Mouse (Mus musculus) 416B (cell line): ENCODE measurements around the gene Lhfpl4.
A peak's percentile ranks its signal among the peaks of the same experiment; 100 is the strongest.

Experiments used
- DNase-seq: peaks from one replicate; pipeline ENCODE4 v3.0.0; 2011; ENCODE audit warnings: low read depth

Lhfpl4 gene

GRCm38 (mm10) chr6:113168316-113168975 lies 26.7 kb downstream of the Lhfpl4 start:
- DNase-seq = no peak

GRCm38 (mm10) chr6:113166661-113167251 lies 28.4 kb downstream of the Lhfpl4 start:
- DNase-seq = peak; percentile 95

- no peak for DNase-seq
Measured at GRCm38 (mm10) chr6:113163513-113163912, 31.7 kb downstream of the Lhfpl4 start.

GRCm38 (mm10) chr6:113161982-113162381 lies 33.2 kb downstream of the Lhfpl4 start:
- DNase-seq = no peak

- DNase-seq = no peak
Measured at GRCm38 (mm10) chr6:113160106-113160505, 35.1 kb downstream of the Lhfpl4 start.

GRCm38 (mm10) chr6:113156064-113156463 lies 39.1 kb downstream of the Lhfpl4 start:
- DNase-seq = no peak

- no peak for DNase-seq
Measured at GRCm38 (mm10) chr6:113154886-113155285, 40.3 kb downstream of the Lhfpl4 start.

- DNase-seq = no peak
Measured at GRCm38 (mm10) chr6:113154071-113154470, 41.1 kb downstream of the Lhfpl4 start.

- DNase-seq = no peak
Measured at GRCm38 (mm10) chr6:113145249-113145648, 49.9 kb downstream of the Lhfpl4 start.

GRCm38 (mm10) chr6:113144764-113145163 lies 50.4 kb downstream of the Lhfpl4 start:
- no peak for DNase-seq

- DNase-seq = no peak
Measured at GRCm38 (mm10) chr6:113141389-113142094, 53.6 kb downstream of the Lhfpl4 start.

GRCm38 (mm10) chr6:113133360-113133759 lies 61.8 kb downstream of the Lhfpl4 start:
- DNase-seq = peak; percentile 47

GRCm38 (mm10) chr6:113120806-113121205 lies 74.4 kb downstream of the Lhfpl4 start:
- peak; percentile 58 for DNase-seq
